9 mouse cellular contexts compared by ENCODE assay signal in the genomic region with DNA sequence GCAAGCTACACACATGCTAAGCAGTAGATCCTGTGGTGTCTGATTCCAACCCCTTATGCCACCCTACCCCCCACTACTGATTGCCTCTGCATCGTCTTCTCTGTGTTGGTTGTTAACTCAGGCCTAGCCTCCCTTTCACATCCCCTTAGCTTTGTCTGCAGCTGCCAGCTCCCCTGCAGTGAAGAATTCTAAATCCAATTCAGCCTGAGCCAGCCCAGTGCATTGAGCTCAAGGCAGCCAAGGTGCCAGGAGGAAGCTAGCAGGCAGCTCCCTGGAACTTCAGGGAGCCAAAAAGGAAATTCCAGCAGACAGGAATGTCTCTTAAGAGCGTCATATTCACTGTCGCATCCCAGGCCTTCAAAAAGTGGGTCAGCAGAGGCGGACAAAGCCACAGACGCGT.
DNase-seq lines count a peak whose midpoint lies in the region; ATAC-seq and TF ChIP-seq lines count a peak whose summit lies in the region.
"Had no signal": no experiment of that assay in that cellular context is flagged by ENCODE, and none has a peak within 500 bp of the region (broad histone marks: within the 10 kb centered on the region; RNA-seq: fewer than 3 reads in every experiment).

No protein-coding gene starts in this region.

- no peaks in the 10 kb centered on the region for H3K36me3 ChIP-seq in midbrain, embryonic 11.5 days (ENCODE audit: control insufficient read depth, insufficient read depth, low read length)
- H3K36me3 ChIP-seq: limb, embryonic 12.5 days had no signal

- no peak overlapping the region for H3K9ac ChIP-seq in midbrain, embryonic 11.5 days (ENCODE audit: low read length)
- H3K9ac ChIP-seq: limb, embryonic 12.5 days had no signal

- no peak overlapping the region for H3K27ac ChIP-seq in midbrain, embryonic 11.5 days (ENCODE audit: low read depth, low read length)
- H3K27ac ChIP-seq: limb, embryonic 12.5 days had no signal

- peak; percentile 16 to 29 for DNase-seq in layer of hippocampus, adult 8-10 months (ENCODE audit: low spot score in 2 of 2)
- DNase-seq in layer of hippocampus, postnatal 25 days (ENCODE audit: extremely low spot score in 1 of 2, low spot score in 1 of 2): no peak
- peak; percentile 76 for DNase-seq in brain, embryonic 14.5 days (ENCODE audit: low read depth)
- DNase-seq in cerebellum, postnatal 25 days: peak; percentile 70 to 76
- DNase-seq in midbrain, embryonic 11.5 days (ENCODE audit: low spot score, missing footprints): peak; percentile 88
- no peak for DNase-seq in heart, adult 11 months
- DNase-seq: thymus, postnatal 4 days had no signal

- H3K27me3 ChIP-seq in midbrain, embryonic 11.5 days (ENCODE audit: control insufficient read depth, insufficient read depth, low read length): no peaks in the 10 kb centered on the region
- H3K27me3 ChIP-seq: limb, embryonic 12.5 days had no signal

- no peak for TF ChIP-seq POLR2A in brain, embryonic 14.5 days (IDR thresholded peaks at IDR 0.05; ENCODE audit: borderline replicate concordance, extremely low read depth, insufficient read depth, insufficient read length, poor library complexity, severe bottlenecking)

- no peak for TF ChIP-seq CTCF in brain, embryonic 14.5 days (IDR thresholded peaks at IDR 0.05; ENCODE audit: borderline replicate concordance, extremely low read depth, insufficient read depth, insufficient read length)

- H3K9me3 ChIP-seq in midbrain, embryonic 11.5 days (ENCODE audit: control insufficient read depth, low read length): no peaks in the 10 kb centered on the region
- H3K9me3 ChIP-seq: limb, embryonic 12.5 days had no signal

- H3K4me2 ChIP-seq in midbrain, embryonic 11.5 days: no peak overlapping the region
- H3K4me2 ChIP-seq: limb, embryonic 12.5 days had no signal

- H3K4me1 ChIP-seq in midbrain, embryonic 11.5 days (ENCODE audit: control insufficient read depth, insufficient read depth, low read length): peaks cover 3% of the 10 kb centered on the region; the same call in 1 of the 2 replicates
- H3K4me1 ChIP-seq: limb, embryonic 12.5 days had no signal

- 2% methylated on average over 6 of the region's 6 CpGs for WGBS in midbrain, embryonic 11.5 days

- no peak overlapping the region for H3K4me3 ChIP-seq in midbrain, embryonic 11.5 days (ENCODE audit: low read depth, low read length)
- H3K4me3 ChIP-seq: limb, embryonic 12.5 days had no signal

- no peak; the same call in 1 of the 2 replicates for ATAC-seq in midbrain, embryonic 11.5 days (ENCODE audit: low FRiP score)
- ATAC-seq in inflammation-experienced regulatory T-cells, adult 6 months: no peak

Comparison
In these comparisons a context has a peak if more than half of its experiments do, and no peak if none do; other contexts are left out.
1. DNase-seq: peak in layer of hippocampus, adult 8-10 months (2 of 2), brain, embryonic 14.5 days (single experiment), cerebellum, postnatal 25 days (2 of 2) and midbrain, embryonic 11.5 days (single experiment); none in layer of hippocampus, postnatal 25 days (0 of 2) and heart, adult 11 months (single experiment).